Mouse (Mus musculus): Measurements from ENCODE around the gene Cyp2c69. TPM values are rescaled to one million over a fixed set of nuclear protein-coding genes. Genes with fewer than 3 reads are reported as not detected.
"Not testable (repeated sequence)": the region's sequence is repeated elsewhere in the genome, so short reads cannot be mapped to it uniquely, and the experiment has no call there.

Gene Cyp2c69
- not detected for total RNA-seq (2018; cell fraction: chromatin; rRNA removed)
- not detected for total RNA-seq (2018; cell fraction: cytosol; rRNA removed)
- not detected for total RNA-seq (2018; cell fraction: nucleus; rRNA removed)
- polyA plus RNA-seq (2018), result not detected in 3 replicates

DNA sequence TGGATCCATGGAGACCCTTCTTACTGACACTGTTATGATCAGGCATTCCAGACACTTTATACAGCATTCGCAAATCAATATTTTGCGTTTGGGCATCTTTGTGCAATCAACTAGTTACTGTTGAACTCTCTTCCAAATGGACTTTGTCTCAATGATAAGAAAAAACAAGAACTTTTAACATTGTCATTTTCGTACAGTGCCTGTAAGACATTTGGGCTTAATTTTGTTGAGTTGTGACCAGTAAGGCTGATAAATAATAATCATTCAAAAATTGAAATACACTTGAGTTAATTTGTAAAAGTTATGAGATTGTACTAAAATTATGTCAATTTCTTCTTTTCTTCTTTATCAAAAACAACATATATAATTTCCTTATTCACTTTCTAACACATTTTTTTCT is at the start of gene Cyp2c69:
Cyp2c69 (minus strand) TSS at position 101 of the 400 bp plus-strand sequence.
- H3K36me3 ChIP-seq (ENCODE audit: inconsistent target); H3K27ac ChIP-seq; H3K79me2 ChIP-seq (ENCODE audit: inconsistent target); H3K4me3 ChIP-seq (ENCODE audit: inconsistent target): not testable (repeated sequence)
- WGBS (ENCODE audit: missing documents), result 84% methylated on average over 3 of the region's 3 CpGs

DNA sequence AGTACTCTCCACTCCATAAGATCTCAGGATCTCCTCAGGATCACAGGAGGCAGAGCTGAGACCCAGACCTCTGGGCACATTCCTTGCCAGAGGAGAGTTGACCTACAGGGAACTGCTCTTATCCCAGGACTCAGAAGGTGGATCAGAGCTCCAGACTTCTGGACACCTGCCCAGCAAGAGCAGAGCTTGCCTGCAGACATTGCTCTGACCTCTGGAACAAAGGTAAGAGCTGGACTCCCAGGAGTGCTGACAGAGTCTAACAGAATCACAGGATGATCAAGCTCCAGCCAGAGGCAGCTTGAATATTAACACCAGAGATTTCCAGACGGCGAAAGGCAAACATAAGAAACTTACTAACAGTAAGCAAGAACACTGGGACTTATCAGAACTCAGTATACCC is 48.8 kb upstream of the Cyp2c69 start:
- 75% methylated on average over 2 of the region's 2 CpGs for WGBS (ENCODE audit: missing documents)
- H3K36me3 ChIP-seq (ENCODE audit: inconsistent target), result no peaks in the 10 kb centered on the region
- no peaks in the 10 kb centered on the region for H3K79me2 ChIP-seq (ENCODE audit: inconsistent target)
- no peak overlapping the region for H3K27ac ChIP-seq
- H3K4me3 ChIP-seq (ENCODE audit: inconsistent target), result no peak overlapping the region

DNA sequence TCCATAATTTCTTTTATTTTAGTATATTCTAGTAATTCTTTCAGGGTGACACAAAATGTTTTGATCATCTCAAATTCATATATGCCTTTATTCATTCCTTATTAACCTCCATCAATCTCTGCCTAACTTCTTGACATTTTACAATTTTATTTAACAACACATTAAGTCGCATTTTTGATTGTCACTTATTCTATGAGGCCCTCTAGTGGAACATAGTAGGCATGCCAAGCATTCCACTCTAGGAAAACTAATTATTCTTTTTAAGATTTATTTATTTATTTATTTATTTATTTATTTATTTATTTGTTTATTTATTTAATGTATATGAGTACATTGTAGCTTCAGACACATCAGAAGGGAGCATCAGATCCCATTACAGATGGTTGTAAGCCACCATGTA is 43.4 kb upstream of the Cyp2c69 start:
- no peaks in the 10 kb centered on the region for H3K79me2 ChIP-seq (ENCODE audit: inconsistent target)
- H3K36me3 ChIP-seq (ENCODE audit: inconsistent target), result no peaks in the 10 kb centered on the region
- WGBS (ENCODE audit: missing documents), result 42% methylated on average over 1 of the region's 1 CpGs
- no peak overlapping the region for H3K27ac ChIP-seq
- no peak overlapping the region for H3K4me3 ChIP-seq (ENCODE audit: inconsistent target)

DNA sequence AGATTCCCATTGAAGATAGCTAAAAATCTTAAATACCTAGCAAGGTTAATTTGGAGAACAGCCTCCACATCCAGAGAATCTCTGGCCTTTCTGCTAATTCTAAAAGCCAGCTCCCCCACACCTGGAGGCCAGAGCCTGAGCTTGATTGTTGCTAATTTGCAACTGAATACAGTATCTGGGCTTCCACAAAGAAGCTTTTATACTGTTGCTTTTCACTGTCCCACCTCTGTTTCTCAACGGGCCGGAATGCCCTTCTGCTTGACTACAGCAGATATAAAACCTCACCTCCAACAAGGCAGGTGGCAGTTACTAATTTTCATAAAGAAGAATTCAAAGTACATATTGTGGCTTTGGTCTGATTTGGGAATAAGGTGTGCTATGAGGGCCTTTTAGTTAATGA is 15.1 kb upstream of the Cyp2c69 start:
- H3K79me2 ChIP-seq (ENCODE audit: inconsistent target), result no peaks in the 10 kb centered on the region
- 87% methylated on average over 2 of the region's 2 CpGs for WGBS (ENCODE audit: missing documents)
- H3K36me3 ChIP-seq (ENCODE audit: inconsistent target), result no peaks in the 10 kb centered on the region
- no peak overlapping the region for H3K4me3 ChIP-seq (ENCODE audit: inconsistent target)
- no peak overlapping the region for H3K27ac ChIP-seq

DNA sequence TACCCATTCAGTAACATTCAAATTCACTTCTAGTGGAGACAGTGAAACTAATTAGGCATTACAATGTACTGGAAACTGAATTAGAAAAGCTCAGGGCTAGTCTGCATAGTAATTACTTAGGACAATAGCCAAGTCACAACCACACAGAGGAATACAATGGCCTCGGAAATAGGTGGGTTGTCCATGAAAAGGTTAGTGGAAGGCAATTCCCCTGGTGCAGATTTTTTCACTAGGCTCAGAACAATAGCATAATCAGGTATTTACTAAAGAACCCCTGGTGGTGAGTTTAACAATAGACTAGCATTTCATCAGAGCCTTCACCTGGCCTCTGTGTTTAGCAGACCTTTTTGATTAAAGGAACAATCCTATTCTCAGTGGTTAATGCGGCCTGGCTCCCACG is 3.5 kb upstream of the Cyp2c69 start:
- not testable (repeated sequence) for H3K27ac ChIP-seq; H3K36me3 ChIP-seq (ENCODE audit: inconsistent target); H3K4me3 ChIP-seq (ENCODE audit: inconsistent target); H3K79me2 ChIP-seq (ENCODE audit: inconsistent target)
- WGBS (ENCODE audit: missing documents), result 97% methylated on average over 3 of the region's 3 CpGs

DNA sequence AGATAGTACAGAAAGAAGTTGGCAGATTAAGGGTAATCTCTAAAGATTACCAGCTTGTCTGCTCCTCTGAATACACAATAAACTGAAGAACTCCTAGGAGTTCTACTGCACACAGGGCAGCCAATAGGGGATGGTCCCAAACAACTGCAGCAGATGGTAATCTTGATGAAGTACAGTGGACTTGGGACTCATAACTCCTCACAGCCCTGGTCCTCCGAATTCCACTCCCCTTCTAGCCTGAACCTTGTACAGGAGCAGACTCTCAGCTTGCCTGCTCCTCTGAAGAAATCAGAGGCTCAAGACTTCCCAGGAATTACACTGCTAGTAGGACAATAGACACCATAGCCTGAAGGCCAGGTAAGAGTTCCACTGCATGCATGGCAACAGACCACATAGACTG is 20.5 kb downstream of the Cyp2c69 start:
- 71% methylated on average over 1 of the region's 1 CpGs for WGBS (ENCODE audit: missing documents)
- H3K79me2 ChIP-seq (ENCODE audit: inconsistent target), result no peaks in the 10 kb centered on the region
- H3K36me3 ChIP-seq (ENCODE audit: inconsistent target), result no peaks in the 10 kb centered on the region
- H3K4me3 ChIP-seq (ENCODE audit: inconsistent target), result no peak overlapping the region
- no peak overlapping the region for H3K27ac ChIP-seq

DNA sequence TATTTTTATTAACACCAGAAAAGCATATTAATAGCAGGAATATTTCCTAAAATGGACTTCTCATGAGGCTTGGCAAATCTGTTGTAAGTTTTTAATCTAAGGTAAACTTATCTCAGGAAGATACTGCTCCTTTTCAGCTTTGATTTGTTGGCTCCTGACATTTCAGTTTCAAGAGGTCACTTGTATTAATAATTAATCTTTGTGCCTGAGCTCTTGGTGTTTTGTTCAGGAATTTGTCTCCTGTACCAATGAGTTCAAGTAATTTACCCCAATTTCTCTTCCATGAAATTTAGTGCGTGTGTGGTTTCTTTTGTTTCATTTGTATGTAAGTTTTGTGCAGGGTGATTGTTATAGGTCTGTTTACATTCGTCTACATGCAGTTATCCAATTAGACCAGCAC is 65.7 kb downstream of the Cyp2c69 start:
- WGBS (ENCODE audit: missing documents), result 70% methylated on average over 1 of the region's 2 CpGs
- H3K79me2 ChIP-seq (ENCODE audit: inconsistent target); H3K4me3 ChIP-seq (ENCODE audit: inconsistent target); H3K27ac ChIP-seq; H3K36me3 ChIP-seq (ENCODE audit: inconsistent target): not testable (repeated sequence)

DNA sequence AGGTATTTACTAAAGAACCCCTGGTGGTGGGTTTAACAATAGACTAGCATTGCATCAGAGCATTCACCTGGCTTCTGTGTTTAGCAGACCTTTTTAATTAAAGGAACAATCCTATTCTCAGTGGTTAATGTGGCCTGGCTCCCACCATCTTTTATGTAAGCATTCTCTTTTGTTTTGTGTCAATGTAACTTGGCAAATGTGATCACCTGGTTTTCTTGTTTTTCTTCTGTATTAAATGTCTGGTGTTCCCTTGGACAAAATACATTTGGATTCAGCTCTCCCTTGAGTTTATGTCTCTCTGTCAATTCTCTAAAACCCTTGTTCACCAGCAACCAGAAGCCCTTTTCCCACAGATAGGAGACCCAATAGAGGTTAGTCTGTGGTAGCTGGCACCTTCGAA is 70.2 kb downstream of the Cyp2c69 start:
- not testable (repeated sequence) for H3K79me2 ChIP-seq (ENCODE audit: inconsistent target); H3K4me3 ChIP-seq (ENCODE audit: inconsistent target); H3K36me3 ChIP-seq (ENCODE audit: inconsistent target); H3K27ac ChIP-seq
- 100% methylated on average over 1 of the region's 1 CpGs for WGBS (ENCODE audit: missing documents)

DNA sequence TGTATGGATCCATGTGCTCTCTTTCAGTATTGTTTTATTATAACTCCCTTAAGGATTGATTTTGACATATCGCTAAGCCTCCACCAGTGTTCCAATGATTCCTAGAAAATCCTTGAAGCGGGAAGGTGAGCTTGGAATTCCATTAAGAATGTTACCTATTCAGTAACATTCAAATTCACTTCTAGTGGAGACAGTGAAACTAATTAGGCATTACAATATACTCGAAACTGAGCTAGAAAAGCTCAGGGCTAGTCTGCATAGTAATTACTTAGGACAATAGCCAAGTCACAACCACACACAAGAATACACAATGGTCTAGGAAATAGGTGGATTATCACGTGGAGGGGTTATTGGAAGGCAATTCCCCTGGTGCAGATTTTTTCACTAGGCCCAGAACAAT is 70.6 kb downstream of the Cyp2c69 start:
- 91% methylated on average over 3 of the region's 4 CpGs for WGBS (ENCODE audit: missing documents)
- H3K27ac ChIP-seq; H3K79me2 ChIP-seq (ENCODE audit: inconsistent target): not testable (repeated sequence)

DNA sequence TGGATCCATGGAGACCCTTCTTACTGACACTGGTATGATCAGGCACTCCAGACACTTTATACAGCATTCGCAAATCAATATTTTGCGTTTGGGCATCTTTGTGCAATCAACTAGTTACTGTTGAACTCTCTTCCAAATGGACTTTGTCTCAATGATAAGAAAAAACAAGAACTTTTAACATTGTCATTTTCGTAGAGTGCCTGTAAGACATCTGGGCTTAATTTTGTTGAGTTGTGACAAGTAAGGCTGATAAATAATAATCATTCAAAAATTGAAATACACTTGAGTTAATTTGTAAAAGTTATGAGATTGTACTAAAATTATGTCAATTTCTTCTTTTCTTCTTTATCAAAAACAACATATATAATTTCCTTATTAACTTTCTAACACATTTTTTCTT is 73.9 kb downstream of the Cyp2c69 start, which contains the start of gene Cyp2c40:
Cyp2c40 (minus strand) TSS at position 101 of the 400 bp plus-strand sequence.
- not testable (repeated sequence) for H3K79me2 ChIP-seq (ENCODE audit: inconsistent target); H3K4me3 ChIP-seq (ENCODE audit: inconsistent target); H3K36me3 ChIP-seq (ENCODE audit: inconsistent target); H3K27ac ChIP-seq
- WGBS (ENCODE audit: missing documents), result 90% methylated on average over 3 of the region's 3 CpGs

More for the DNA sequence above, 70.6 kb downstream of the Cyp2c69 start:
- not testable (repeated sequence) for H3K36me3 ChIP-seq (ENCODE audit: inconsistent target); H3K4me3 ChIP-seq (ENCODE audit: inconsistent target)

Other genes with a start within 250 kb of the Cyp2c69 start
- gene Cyp2c67, start 237.7 kb downstream of the Cyp2c69 start, polyA plus RNA-seq (2018), result not detected in 3 replicates
- gene Cyp2c68, start 145.7 kb downstream of the Cyp2c69 start, polyA plus RNA-seq (2018), result not detected in 3 replicates
- not detected in 3 replicates for gene Cyp2c40, start 74.0 kb downstream of the Cyp2c69 start, polyA plus RNA-seq (2018)
- gene Cyp2c37, start 105.6 kb upstream of the Cyp2c69 start, polyA plus RNA-seq (2018), result not detected in 3 replicates
- gene Cyp2c54, start 187.0 kb upstream of the Cyp2c69 start, polyA plus RNA-seq (2018), result not detected in 3 replicates
- gene Cyp2c50, start 202.9 kb upstream of the Cyp2c69 start, polyA plus RNA-seq (2018), result not detected in 3 replicates

All from macrophage (primary cell).